25 mouse cellular contexts compared by ENCODE assay signal in genomic region chr4:108080876-108081275, GRCm38 (mm10). TPM values are rescaled to one million over a fixed set of nuclear protein-coding genes. Genes with fewer than 3 reads are reported as not detected.
DNase-seq lines count a peak whose midpoint lies in the region; ATAC-seq and TF ChIP-seq lines count a peak whose summit lies in the region.
"Had no signal": no experiment of that assay in that cellular context is flagged by ENCODE, and none has a peak within 500 bp of the region (broad histone marks: within the 10 kb centered on the region; RNA-seq: fewer than 3 reads in every experiment).

No protein-coding gene starts in this region.

- intact Hi-C loops in heart, postnatal 36 days (cut with DNase I): no loop called here

- 77% methylated on average over 5 of the region's 5 CpGs for WGBS in liver, postnatal 0 days (ENCODE audit: insufficient replicate concordance)
- 80% methylated on average over 5 of the region's 5 CpGs for WGBS in liver, embryonic 12.5 days (ENCODE audit: insufficient replicate concordance)

- no peak for ATAC-seq in liver, postnatal 0 days
- no peak for ATAC-seq in liver, embryonic 12.5 days
- ATAC-seq: forebrain, embryonic 13.5 days; forebrain, embryonic 16.5 days; Patski had no signal

- 0 out of 2 replicates have a peak overlapping the region, but pooled peaks have one; percentile 11 for H3K27ac ChIP-seq in liver, postnatal 0 days (ENCODE audit: low read depth)
- H3K27ac ChIP-seq in liver, embryonic 12.5 days: no peak overlapping the region
- H3K27ac ChIP-seq: forebrain, embryonic 10.5 days; forebrain, embryonic 13.5 days; hindbrain, embryonic 15.5 days had no signal

- no peaks in the 10 kb centered on the region for H3K27me3 ChIP-seq in liver, postnatal 0 days (ENCODE audit: insufficient read depth, low read length)
- H3K27me3 ChIP-seq in liver, embryonic 12.5 days (replicated peaks): no peaks in the 10 kb centered on the region
- H3K27me3 ChIP-seq: CH12.LX; forebrain, embryonic 13.5 days; hindbrain, embryonic 15.5 days; Patski had no signal

- peak; percentile 19 for DNase-seq in heart, adult 11 months
- DNase-seq in heart, postnatal 36 days: no peak
- no peak for DNase-seq in liver, postnatal 0 days
- DNase-seq in CD4-positive helper T cell, adult 2 months (ENCODE audit: low read depth, low spot score): peak; percentile 62
- DNase-seq in naive thymus-derived CD4-positive, alpha-beta T cell, adult 2 months (ENCODE audit: low read depth): peak; percentile 71
- no peak for DNase-seq in cerebellum, adult 11 months
- DNase-seq: adrenal gland, adult 2 months; adrenal gland, postnatal 14 days; cerebellum, adult 11-12 months; cerebellum, adult 8-10 months; cerebellum, postnatal 10 days; cerebellum, postnatal 36 days; embryo, embryonic 11 days; gastrocnemius, postnatal 10 days; gastrocnemius, postnatal 36 days had no signal

- H3K36me3 ChIP-seq in liver, postnatal 0 days (replicated peaks; ENCODE audit: insufficient read depth, low read length): peaks cover 9% of the 10 kb centered on the region; the same call in 1 of the 2 replicates
- 0 out of 2 replicates have a peak, but pooled peaks cover 2% of the 10 kb centered on the region for H3K36me3 ChIP-seq in liver, embryonic 12.5 days
- H3K36me3 ChIP-seq: hindbrain, embryonic 15.5 days had no signal

- H3K9ac ChIP-seq in liver, postnatal 0 days (replicated peaks): no peak overlapping the region
- H3K9ac ChIP-seq in liver, embryonic 12.5 days: no peak overlapping the region
- H3K9ac ChIP-seq: forebrain, embryonic 13.5 days; hindbrain, embryonic 15.5 days had no signal

- H3K4me2 ChIP-seq in liver, postnatal 0 days (ENCODE audit: low read depth, low read length): no peak overlapping the region
- no peak overlapping the region for H3K4me2 ChIP-seq in liver, embryonic 12.5 days
- H3K4me2 ChIP-seq: forebrain, embryonic 13.5 days; heart, embryonic 11.5 days; hindbrain, embryonic 15.5 days had no signal

- no peak for TF ChIP-seq CTCF in liver, postnatal 0 days (IDR thresholded peaks at IDR 0.05; ENCODE audit: low read depth)

- no peak for TF ChIP-seq EP300 in liver, postnatal 0 days (IDR thresholded peaks at IDR 0.05; ENCODE audit: low read depth)

- peaks cover 10% of the 10 kb centered on the region for H3K4me1 ChIP-seq in liver, postnatal 0 days (ENCODE audit: insufficient read depth)
- H3K4me1 ChIP-seq in liver, embryonic 12.5 days: peaks cover 5% of the 10 kb centered on the region
- H3K4me1 ChIP-seq: hindbrain, embryonic 15.5 days had no signal

- H3K9me3 ChIP-seq in liver, postnatal 0 days (ENCODE audit: low read length): no peaks in the 10 kb centered on the region
- no peaks in the 10 kb centered on the region for H3K9me3 ChIP-seq in liver, embryonic 12.5 days (replicated peaks)
- H3K9me3 ChIP-seq: forebrain, embryonic 10.5 days; forebrain, embryonic 13.5 days; G1E; hindbrain, embryonic 15.5 days had no signal

- H3K4me3 ChIP-seq in liver, postnatal 0 days (ENCODE audit: low read depth, low read length): no peak overlapping the region
- H3K4me3 ChIP-seq in liver, embryonic 12.5 days: no peak overlapping the region
- H3K4me3 ChIP-seq: forebrain, embryonic 10.5 days; forebrain, embryonic 13.5 days; hindbrain, embryonic 15.5 days had no signal

RNA-seq across cellular contexts. Expression of gene Podn, which starts 15.4 kb away (rescaled TPM):
- 10 to 100 TPM; 25.6 to 26.3 TPM for total RNA-seq in heart, postnatal 36 days (2021)
- polyA plus RNA-seq in liver, postnatal 0 days (2015; fragmentation: Nextera tagmentation; extraction: Ambion mirVana): 0.34 and 0.43 TPM in 2 replicates
- polyA plus RNA-seq in liver, embryonic 12.5 days (2016; fragmentation: Nextera tagmentation; extraction: Ambion mirVana): 0.10 and 0.23 TPM in 2 replicates
- total RNA-seq: G1E; granulocyte monocyte progenitor cell, adult 5-6 weeks had no signal
- polyA plus RNA-seq: G1E had no signal

Comparison
In these comparisons a context has a peak if more than half of its experiments do, and no peak if none do; other contexts are left out.
1. DNase-seq: peak in heart, adult 11 months (single experiment), CD4-positive helper T cell, adult 2 months (single experiment) and naive thymus-derived CD4-positive, alpha-beta T cell, adult 2 months (single experiment); none in heart, postnatal 36 days (0 of 2), liver, postnatal 0 days (single experiment) and cerebellum, adult 11 months (single experiment).